In genomic region chr2:172875201-172875600, GRCm38 (mm10) we compare ENCODE assay signal across 19 mouse cellular contexts.
DNase-seq lines count a peak whose midpoint lies in the region; ATAC-seq lines count a peak whose summit lies in the region.
"Had no signal": no experiment of that assay in that cellular context is flagged by ENCODE, and none has a peak within 500 bp of the region (broad histone marks: within the 10 kb centered on the region; RNA-seq: fewer than 3 reads in every experiment).

No protein-coding gene starts in this region.

- peak; percentile 70 for DNase-seq in adrenal gland, adult 2 months
- DNase-seq in adrenal gland, adult 18-20 months (ENCODE audit: low spot score in 2 of 2) = no peak
- no peak for DNase-seq in heart, postnatal 36 days
- no peak for DNase-seq in heart, adult 11 months
- no peak for DNase-seq in left cerebral cortex, adult 11 months (ENCODE audit: low spot score)
- DNase-seq: cerebellum, adult 11-12 months; cerebellum, adult 9-10 months; cerebellum, postnatal 36 days; gastrocnemius, postnatal 14 days; kidney, adult 11 months; kidney, adult 9 months had no signal

- peak overlapping the region; percentile 92 for H3K27ac ChIP-seq in heart, embryonic 12.5 days (ENCODE audit: poor library complexity, severe bottlenecking)
- H3K27ac ChIP-seq in heart, embryonic 16.5 days (ENCODE audit: low read length) = peak overlapping the region; percentile 67
- H3K27ac ChIP-seq: embryonic facial prominence, embryonic 13.5 days; forebrain, embryonic 12.5 days; hindbrain, embryonic 13.5 days; hindbrain, postnatal 0 days; kidney, postnatal 0 days had no signal

- peaks cover 69% of the 10 kb centered on the region for H3K4me1 ChIP-seq in heart, embryonic 12.5 days (replicated peaks)
- peaks cover 24% of the 10 kb centered on the region for H3K4me1 ChIP-seq in heart, embryonic 16.5 days (ENCODE audit: control insufficient read depth, insufficient read depth, low read length)

- H3K36me3 ChIP-seq in heart, embryonic 12.5 days = peaks cover 26% of the 10 kb centered on the region
- H3K36me3 ChIP-seq in heart, embryonic 16.5 days (ENCODE audit: control insufficient read depth, insufficient read depth) = no peaks in the 10 kb centered on the region
- H3K36me3 ChIP-seq: forebrain, embryonic 12.5 days; hindbrain, embryonic 13.5 days had no signal

- H3K9ac ChIP-seq in heart, embryonic 12.5 days = peak overlapping the region; percentile 40
- no peak overlapping the region for H3K9ac ChIP-seq in heart, embryonic 16.5 days (ENCODE audit: low read length)
- H3K9ac ChIP-seq: embryonic facial prominence, embryonic 13.5 days; forebrain, embryonic 12.5 days; hindbrain, embryonic 13.5 days had no signal

- H3K9me3 ChIP-seq in heart, embryonic 12.5 days (replicated peaks) = no peaks in the 10 kb centered on the region
- no peaks in the 10 kb centered on the region for H3K9me3 ChIP-seq in heart, embryonic 16.5 days (replicated peaks; ENCODE audit: control insufficient read depth, low read length)
- H3K9me3 ChIP-seq: embryonic facial prominence, embryonic 13.5 days; forebrain, embryonic 12.5 days; hindbrain, embryonic 13.5 days had no signal

- ATAC-seq in heart, embryonic 12.5 days (ENCODE audit: insufficient number of reproducible peaks, low FRiP score) = no peak
- no peak for ATAC-seq in heart, embryonic 16.5 days (replicated peaks; ENCODE audit: extremely low read depth, insufficient read depth, low FRiP score)
- ATAC-seq: forebrain, embryonic 16.5 days; hindbrain, postnatal 0 days had no signal

- intact Hi-C loops in heart, postnatal 36 days (cut with DNase I) = no loop called here

- H3K4me3 ChIP-seq in heart, embryonic 12.5 days = no peak overlapping the region
- no peak overlapping the region for H3K4me3 ChIP-seq in heart, embryonic 16.5 days (ENCODE audit: low read length)
- H3K4me3 ChIP-seq: embryonic facial prominence, embryonic 13.5 days; forebrain, embryonic 12.5 days; hindbrain, embryonic 13.5 days had no signal

- no peak overlapping the region for H3K4me2 ChIP-seq in heart, embryonic 12.5 days
- H3K4me2 ChIP-seq in heart, embryonic 16.5 days (ENCODE audit: low read depth, low read length) = no peak overlapping the region
- H3K4me2 ChIP-seq: embryonic facial prominence, embryonic 13.5 days; forebrain, embryonic 12.5 days; hindbrain, embryonic 13.5 days had no signal

- H3K27me3 ChIP-seq in heart, embryonic 12.5 days (replicated peaks) = no peaks in the 10 kb centered on the region
- H3K27me3 ChIP-seq in heart, embryonic 16.5 days (ENCODE audit: control insufficient read depth, insufficient read depth, low read length) = no peaks in the 10 kb centered on the region
- H3K27me3 ChIP-seq: embryonic facial prominence, embryonic 13.5 days had no signal

- 62% methylated on average over 9 of the region's 9 CpGs for WGBS in heart, embryonic 12.5 days
- 60% methylated on average over 9 of the region's 9 CpGs for WGBS in heart, embryonic 16.5 days
